Mouse (Mus musculus): ENCODE data around the gene Gdpgp1.

DNA sequence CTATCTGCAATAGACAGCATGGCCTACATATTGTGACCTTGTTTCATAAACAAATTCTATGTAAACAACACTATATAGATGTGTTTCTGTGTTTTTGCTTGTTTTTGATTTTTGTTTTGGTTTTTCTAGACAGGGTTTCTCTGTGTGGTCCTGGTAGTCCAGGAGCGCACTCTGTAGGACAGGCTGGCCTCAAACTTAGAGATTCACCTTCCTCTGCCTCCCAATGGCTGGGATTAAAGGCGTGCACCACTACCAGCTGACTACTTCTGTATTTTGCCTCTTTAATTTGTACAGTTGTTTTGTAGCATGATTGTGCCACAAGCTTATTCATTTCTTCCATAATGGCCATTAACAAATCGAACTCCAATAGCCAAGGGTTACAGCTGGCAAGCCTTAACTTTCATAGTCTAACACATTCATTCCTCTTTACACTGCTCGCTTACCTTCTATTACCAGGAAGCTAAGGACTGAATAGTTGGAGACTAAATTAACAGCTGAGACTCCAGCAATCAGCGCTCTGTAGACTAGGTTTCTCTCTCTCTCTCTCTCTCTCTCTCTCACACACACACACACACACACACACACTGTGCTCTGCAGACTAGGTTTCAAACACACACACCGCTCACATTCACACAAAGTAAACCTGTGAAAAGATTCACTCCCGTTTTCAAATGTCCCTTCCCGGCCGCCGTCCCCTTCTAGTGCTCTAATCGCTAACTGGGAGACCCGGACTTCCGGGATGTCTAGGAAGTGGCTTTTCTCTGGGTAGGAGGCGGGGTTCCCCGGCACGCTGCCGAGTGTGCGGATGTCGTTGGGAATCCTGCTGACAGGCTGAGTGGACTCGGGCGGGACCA, 36.5 kb downstream of the Gdpgp1 start, which contains the start of gene Vps33b:
- TF ChIP-seq POLR2A (IDR thresholded peaks at IDR 0.05; ENCODE audit: borderline replicate concordance, extremely low read depth, low read depth, low read length) (peak; percentile 54; the same call in 1 of the 2 replicates), CTCF (IDR thresholded peaks at IDR 0.05; ENCODE audit: insufficient read depth, low read length) (no peak)
